Mouse (Mus musculus) neural tube, embryonic 15.5 days (tissue): ENCODE measurements at regions not wholly inside any gene's neighbourhood (a gene's known extent, or its start where the extent isn't known, plus 50 kb on each side); places are given as distances from the start of the nearest gene placed in this dataset.
A peak's percentile ranks its signal among the peaks of the same experiment; 100 is the strongest.

ENCODE experiments used
- ATAC-seq: fragments of 200-750 bp; cut with Nextera tagmentation; 2 replicates; pipeline ENCODE4 v1.8.0; 2017; ENCODE audit warnings: mild to moderate bottlenecking, moderate TSS enrichment, moderate library complexity; ENCODE audit not compliant: low FRiP score
- H3K27ac ChIP-seq: fragments of 300-500 bp; sonication (generic); replicated peaks from 2 replicates; pipeline ENCODE4 v1.5.1; 2015; ENCODE audit warnings: mild to moderate bottlenecking, inconsistent platforms
- H3K27me3 ChIP-seq: fragments of 300-500 bp; sonication (generic); replicated peaks from 2 replicates; pipeline ENCODE4 v1.6.1; 2015; ENCODE audit warnings: inconsistent platforms
- H3K36me3 ChIP-seq: fragments of 300-500 bp; sonication (generic); 2 replicates; pipeline ENCODE4 v1.6.1; 2015; ENCODE audit warnings: inconsistent platforms
- H3K4me1 ChIP-seq: fragments of 300-500 bp; sonication (generic); 2 replicates; pipeline ENCODE4 v1.6.1; 2015; ENCODE audit warnings: inconsistent platforms
- H3K4me2 ChIP-seq: fragments of 300-500 bp; sonication (generic); 2 replicates; pipeline ENCODE4 v1.6.1; 2015; ENCODE audit warnings: inconsistent platforms, mild to moderate bottlenecking, moderate library complexity
- H3K4me3 ChIP-seq: fragments of 300-500 bp; sonication (generic); replicated peaks from 2 replicates; pipeline ENCODE4 v1.5.1; 2015; ENCODE audit warnings: mild to moderate bottlenecking, inconsistent platforms
- H3K9ac ChIP-seq: fragments of 300-500 bp; sonication (generic); replicated peaks from 2 replicates; pipeline ENCODE4 v1.6.1; 2015; ENCODE audit warnings: mild to moderate bottlenecking, inconsistent platforms
- H3K9me3 ChIP-seq: fragments of 300-500 bp; sonication (generic); replicated peaks from 2 replicates; pipeline ENCODE4 v1.6.1; 2016; ENCODE audit warnings: inconsistent platforms
- WGBS: fragments of 180-500 bp; shearing (Covaris S2); methylation state at CpG from one replicate; pipeline ENCODE4 v1.1.7; 2015; ENCODE audit warnings: mixed read lengths; 5-methylcytosine and 5-hydroxymethylcytosine counted together

GRCm38 (mm10) chr14:106518552-106519358, 412.8 kb downstream of the Trim52 start:
- no peaks in the 10 kb centered on the region for H3K9me3 ChIP-seq
- peak; percentile 68; the same call in 1 of the 2 replicates for ATAC-seq
- H3K4me3 ChIP-seq, result no peak overlapping the region
- 63% methylated on average over 12 of the region's 12 CpGs for WGBS
- H3K27me3 ChIP-seq, result no peaks in the 10 kb centered on the region
- peaks cover 4% of the 10 kb centered on the region; the same call in 1 of the 2 replicates for H3K4me1 ChIP-seq
- no peak overlapping the region for H3K9ac ChIP-seq
- no peak overlapping the region for H3K4me2 ChIP-seq
- 0 out of 2 replicates have a peak overlapping the region, but pooled peaks have one; percentile 37 for H3K27ac ChIP-seq
- no peaks in the 10 kb centered on the region for H3K36me3 ChIP-seq

- H3K9me3 ChIP-seq, result no peaks in the 10 kb centered on the region
- ATAC-seq, result no peak
These were observed 414.8 kb downstream of the Trim52 start for GRCm38 (mm10) chr14:106520808-106521207.

GRCm38 (mm10) chr14:106550150-106550549, 444.2 kb downstream of the Trim52 start:
- no peaks in the 10 kb centered on the region for H3K36me3 ChIP-seq
- no peaks in the 10 kb centered on the region for H3K4me1 ChIP-seq
- no peak overlapping the region for H3K4me3 ChIP-seq
- no peak for ATAC-seq
- 7% methylated on average over 1 of the region's 1 CpGs for WGBS
- no peak overlapping the region for H3K4me2 ChIP-seq
- no peak overlapping the region for H3K9ac ChIP-seq
- no peak overlapping the region for H3K27ac ChIP-seq
- no peaks in the 10 kb centered on the region for H3K27me3 ChIP-seq
- H3K9me3 ChIP-seq, result no peaks in the 10 kb centered on the region

More at GRCm38 (mm10) chr14:106520808-106521207, 414.8 kb downstream of the Trim52 start:
- Histone ChIP-seq H3K4me3 (no peak overlapping the region), H3K4me1 (peaks cover 4% of the 10 kb centered on the region; the same call in 1 of the 2 replicates), H3K27me3 (no peaks in the 10 kb centered on the region), H3K4me2 (no peak overlapping the region), H3K9ac (no peak overlapping the region), H3K27ac (no peak overlapping the region), H3K36me3 (no peaks in the 10 kb centered on the region)
- WGBS, result 81% methylated on average over 8 of the region's 8 CpGs

- no peaks in the 10 kb centered on the region for H3K27me3 ChIP-seq
- no peaks in the 10 kb centered on the region for H3K36me3 ChIP-seq
- H3K27ac ChIP-seq, result no peak overlapping the region
- H3K4me1 ChIP-seq, result no peaks in the 10 kb centered on the region
- WGBS, result 66% methylated on average over 2 of the region's 2 CpGs
- no peak overlapping the region for H3K9ac ChIP-seq
- no peak overlapping the region for H3K4me2 ChIP-seq
- no peak for ATAC-seq
- H3K9me3 ChIP-seq, result no peaks in the 10 kb centered on the region
- H3K4me3 ChIP-seq, result no peak overlapping the region
These were observed 473.3 kb downstream of the Trim52 start for GRCm38 (mm10) chr14:106579281-106579680.

- ATAC-seq, result no peak
- Histone ChIP-seq H3K36me3 (no peaks in the 10 kb centered on the region), H3K9me3 (no peaks in the 10 kb centered on the region), H3K4me3 (no peak overlapping the region), H3K4me1 (no peaks in the 10 kb centered on the region), H3K9ac (no peak overlapping the region), H3K4me2 (no peak overlapping the region), H3K27ac (no peak overlapping the region), H3K27me3 (no peaks in the 10 kb centered on the region)
- 52% methylated on average over 6 of the region's 6 CpGs for WGBS
These were observed 475.9 kb downstream of the Trim52 start for GRCm38 (mm10) chr14:106581886-106582285.

GRCm38 (mm10) chr14:106593352-106593751, 487.4 kb downstream of the Trim52 start:
- H3K4me1 ChIP-seq, result no peaks in the 10 kb centered on the region
- no peak overlapping the region for H3K4me3 ChIP-seq
- no peak overlapping the region for H3K9ac ChIP-seq
- no peak overlapping the region for H3K4me2 ChIP-seq
- no peak overlapping the region for H3K27ac ChIP-seq
- 92% methylated on average over 9 of the region's 9 CpGs for WGBS
- no peaks in the 10 kb centered on the region for H3K9me3 ChIP-seq
- no peak for ATAC-seq
- H3K27me3 ChIP-seq, result no peaks in the 10 kb centered on the region
- no peaks in the 10 kb centered on the region for H3K36me3 ChIP-seq

GRCm38 (mm10) chr14:106593980-106594379, 488.0 kb downstream of the Trim52 start:
- no peak overlapping the region for H3K9ac ChIP-seq
- H3K36me3 ChIP-seq, result no peaks in the 10 kb centered on the region
- no peaks in the 10 kb centered on the region for H3K27me3 ChIP-seq
- no peaks in the 10 kb centered on the region for H3K9me3 ChIP-seq
- H3K4me2 ChIP-seq, result no peak overlapping the region
- H3K4me3 ChIP-seq, result no peak overlapping the region
- ATAC-seq, result no peak
- 89% methylated on average over 3 of the region's 3 CpGs for WGBS
- H3K27ac ChIP-seq, result no peak overlapping the region
- no peaks in the 10 kb centered on the region for H3K4me1 ChIP-seq

- Histone ChIP-seq H3K4me1 (peaks cover 11% of the 10 kb centered on the region), H3K9ac (no peak overlapping the region), H3K27me3 (no peaks in the 10 kb centered on the region), H3K4me2 (no peak overlapping the region), H3K4me3 (no peak overlapping the region), H3K36me3 (no peaks in the 10 kb centered on the region), H3K9me3 (no peaks in the 10 kb centered on the region), H3K27ac (no peak overlapping the region)
- ATAC-seq, result no peak
- WGBS, result 11% methylated on average over 3 of the region's 3 CpGs
These were observed 501.0 kb downstream of the Trim52 start for GRCm38 (mm10) chr14:106607041-106607440.

GRCm38 (mm10) chr14:106608341-106608927, 502.4 kb downstream of the Trim52 start:
- 20% methylated on average over 7 of the region's 7 CpGs for WGBS
- no peak overlapping the region for H3K4me3 ChIP-seq
- H3K36me3 ChIP-seq, result no peaks in the 10 kb centered on the region

More at GRCm38 (mm10) chr14:106608341-106608927, 502.4 kb downstream of the Trim52 start:
- Histone ChIP-seq H3K9me3 (no peaks in the 10 kb centered on the region), H3K27ac (no peak overlapping the region), H3K27me3 (no peaks in the 10 kb centered on the region), H3K4me1 (peaks cover 11% of the 10 kb centered on the region), H3K4me2 (peak overlapping the region; percentile 33), H3K9ac (no peak overlapping the region)
- no peak for ATAC-seq
